Mouse (Mus musculus): ENCODE measurements around the gene Smim23.

Smim23 gene

DNA sequence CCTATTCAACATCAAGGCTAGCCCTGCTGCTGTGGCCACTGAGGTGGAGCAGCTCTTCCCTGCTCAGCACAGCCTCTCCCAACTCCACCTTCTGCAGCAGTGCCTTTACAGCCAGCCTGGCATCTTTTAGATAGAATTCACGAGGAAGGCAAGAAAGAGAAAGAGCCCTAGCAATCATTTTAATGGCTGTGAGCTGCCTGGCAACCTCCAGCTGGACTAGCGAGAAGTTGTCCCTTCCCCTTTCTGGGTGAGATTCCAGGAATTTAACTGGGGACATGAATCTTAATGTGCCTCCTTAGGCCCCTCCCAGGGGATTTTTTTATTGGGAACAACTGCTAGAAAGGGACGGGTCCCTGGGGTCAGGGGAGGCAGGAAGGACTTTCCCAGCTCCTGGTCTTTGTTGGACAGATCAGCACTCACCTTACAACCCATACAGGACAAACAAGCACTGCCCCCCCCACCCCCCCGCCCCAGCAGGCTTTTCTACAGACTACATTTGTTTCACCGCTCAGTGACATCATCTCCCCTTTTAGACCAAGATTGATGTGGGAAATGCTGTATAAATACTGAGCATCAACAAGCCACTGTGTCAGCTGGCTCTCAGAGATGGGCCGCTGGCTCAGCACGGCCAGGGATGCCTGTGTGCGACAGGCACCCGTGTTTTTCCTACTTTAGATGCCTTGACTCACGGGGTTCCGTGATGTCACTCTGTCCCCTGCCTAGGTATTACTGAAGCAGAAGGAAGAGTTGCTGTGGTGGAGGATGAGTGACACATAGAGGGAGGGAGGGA lies 43.5 kb downstream of the Smim23 start:
- peak in 1 of 2 experiments; percentile 14 for DNase-seq

DNA sequence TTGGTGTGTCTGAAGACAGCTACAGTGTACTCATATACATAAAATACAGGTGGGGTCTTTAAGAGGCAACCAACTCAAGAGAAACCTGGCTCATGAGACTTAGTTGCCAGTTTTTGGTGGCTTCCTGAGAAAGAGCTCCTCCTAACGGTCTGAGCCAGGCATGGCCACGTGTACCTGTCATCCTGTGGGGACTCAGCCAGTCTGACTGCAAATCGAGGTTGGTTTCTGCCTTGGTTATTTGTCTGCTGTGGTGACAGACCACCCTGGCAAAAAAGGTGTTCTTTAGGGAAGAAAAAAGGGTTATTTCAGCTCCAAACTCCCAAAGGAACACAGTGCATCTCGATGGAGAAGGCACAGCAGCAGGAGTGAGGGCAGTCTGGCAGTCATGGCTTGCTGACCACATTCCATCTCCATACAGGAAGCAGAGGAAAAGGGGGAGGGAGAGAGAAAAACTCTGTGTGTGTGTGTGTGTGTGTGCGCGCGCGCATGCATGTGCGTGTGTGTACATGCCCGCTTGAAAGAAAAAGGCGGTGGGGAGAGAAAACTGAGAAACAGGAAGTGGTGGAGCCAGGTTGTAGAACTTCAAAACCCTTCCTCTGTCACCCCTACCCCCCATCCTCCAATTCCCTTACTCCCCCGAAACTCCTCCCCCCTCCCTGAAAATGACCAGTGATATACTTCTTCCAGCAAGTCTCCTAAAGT lies 55.6 kb downstream of the Smim23 start:
- no peak for DNase-seq

Data from kidney, postnatal 36 days (tissue).